Mouse (Mus musculus) kidney, adult 9 months (tissue): ENCODE results near the gene Ccdc88a.
"Not testable (repeated sequence)": the region's sequence is repeated elsewhere in the genome, so short reads cannot be mapped to it uniquely, and the experiment has no call there.

Experiments
- DNase-seq: peaks from one replicate; pipeline ENCODE4 v3.0.0; 2022

Ccdc88a gene

DNA sequence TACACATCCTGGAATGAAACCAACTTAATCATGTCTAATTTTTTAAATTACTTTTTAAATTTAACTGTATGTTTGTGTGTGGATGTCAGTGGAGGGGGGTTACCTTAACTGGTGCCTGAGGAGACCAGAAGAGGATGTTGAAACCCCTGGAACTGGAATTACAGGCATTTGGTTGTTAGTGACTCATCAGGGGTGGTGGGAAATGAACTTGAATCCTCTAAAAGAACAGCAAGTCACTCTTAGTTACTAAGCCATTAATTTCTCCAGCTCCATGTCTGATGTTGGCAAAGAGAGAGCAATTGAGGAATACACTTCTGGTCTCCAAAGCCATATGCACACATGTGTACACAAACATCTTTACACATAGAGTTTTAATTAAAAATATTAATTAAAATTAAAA lies 101.2 kb downstream of the Ccdc88a start:
- no peak for DNase-seq

GRCm38 (mm10) chr11:29493135-29493534 lies 119.7 kb downstream of the Ccdc88a start:
- no peak for DNase-seq

DNA sequence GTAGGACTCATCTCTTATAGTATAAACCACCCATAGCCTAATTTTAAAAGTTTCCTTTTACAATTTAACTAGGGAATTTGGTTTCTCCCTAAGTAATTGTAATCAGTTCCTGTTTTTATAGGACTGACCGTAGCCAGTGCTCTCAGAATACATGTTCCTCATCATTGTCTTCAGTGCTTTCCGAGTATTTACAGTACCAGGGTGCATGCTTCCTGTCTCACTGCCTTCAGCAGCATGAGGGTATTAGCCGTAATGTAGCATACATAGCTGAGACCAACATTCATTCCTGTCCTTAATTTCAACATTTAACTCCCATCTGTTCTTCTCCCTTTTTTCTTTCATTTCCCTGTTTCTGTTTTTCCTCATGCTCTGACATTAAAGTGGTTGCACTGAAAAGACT lies 123.5 kb downstream of the Ccdc88a start:
- DNase-seq, result no peak

GRCm38 (mm10) chr11:29503948-29504893 lies 130.8 kb downstream of the Ccdc88a start:
- DNase-seq, result no peak

- no peak for DNase-seq
These were observed 131.6 kb downstream of the Ccdc88a start for GRCm38 (mm10) chr11:29504899-29505625.

GRCm38 (mm10) chr11:29509421-29509820 lies 136.0 kb downstream of the Ccdc88a start:
- DNase-seq, result peak; percentile 46

DNA sequence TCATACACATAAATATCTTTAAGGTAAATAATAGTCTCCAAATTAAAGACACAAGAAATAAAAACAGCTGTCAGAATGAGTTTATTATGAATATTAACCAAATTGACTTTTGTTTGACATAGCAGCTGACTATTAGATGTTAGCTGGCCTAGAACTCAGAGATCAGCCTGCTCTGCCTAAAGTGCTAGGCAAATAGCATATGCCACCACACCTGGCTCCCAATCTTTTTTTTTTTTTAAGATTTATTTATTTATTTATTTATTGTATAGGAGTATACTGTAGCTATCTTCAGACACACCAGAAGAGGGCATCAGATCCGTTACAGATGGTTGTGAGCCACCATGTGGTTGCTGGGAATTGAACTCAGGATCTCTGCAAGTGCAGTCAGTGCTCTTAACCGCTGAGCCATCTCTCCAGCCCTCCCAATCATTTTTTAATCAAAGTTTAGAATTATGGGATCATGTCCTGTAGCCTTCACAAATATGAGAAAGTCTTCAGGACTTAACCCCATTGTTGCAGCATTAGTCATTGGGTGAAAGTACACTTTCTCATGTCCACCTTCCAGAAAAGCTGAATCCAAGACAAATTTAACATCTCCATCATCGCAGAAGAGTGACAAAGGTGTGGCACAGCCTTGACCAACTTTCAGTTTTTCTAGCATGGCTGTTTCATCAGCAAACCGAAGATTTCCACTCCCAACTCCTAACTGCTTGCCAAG lies 139.5 kb downstream of the Ccdc88a start:
- DNase-seq, result no peak

DNA sequence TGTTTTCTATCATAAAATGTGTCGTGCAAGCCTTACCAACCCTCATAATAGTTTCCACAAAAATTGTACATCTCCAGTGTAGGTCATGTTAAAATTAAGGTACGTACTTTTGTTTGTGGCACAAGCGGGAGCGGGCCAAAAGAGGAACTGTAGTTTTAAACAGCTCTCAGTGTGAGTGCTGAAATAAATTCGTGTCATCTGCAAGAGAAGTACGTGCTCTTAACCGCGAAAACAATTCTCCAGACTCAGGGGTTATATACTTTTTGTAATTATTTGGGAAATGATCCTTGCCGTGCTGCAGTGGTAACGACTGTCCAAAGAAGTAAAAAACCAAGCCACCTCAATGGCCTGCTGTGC lies 140.8 kb downstream of the Ccdc88a start:
- DNase-seq, result peak; percentile 17

GRCm38 (mm10) chr11:29514682-29515412 lies 141.4 kb downstream of the Ccdc88a start, which contains the start of gene Prorsd1:
Gene Prorsd1 (minus strand): TSS chr11:29515033.
- DNase-seq, result peak; percentile 94

DNA sequence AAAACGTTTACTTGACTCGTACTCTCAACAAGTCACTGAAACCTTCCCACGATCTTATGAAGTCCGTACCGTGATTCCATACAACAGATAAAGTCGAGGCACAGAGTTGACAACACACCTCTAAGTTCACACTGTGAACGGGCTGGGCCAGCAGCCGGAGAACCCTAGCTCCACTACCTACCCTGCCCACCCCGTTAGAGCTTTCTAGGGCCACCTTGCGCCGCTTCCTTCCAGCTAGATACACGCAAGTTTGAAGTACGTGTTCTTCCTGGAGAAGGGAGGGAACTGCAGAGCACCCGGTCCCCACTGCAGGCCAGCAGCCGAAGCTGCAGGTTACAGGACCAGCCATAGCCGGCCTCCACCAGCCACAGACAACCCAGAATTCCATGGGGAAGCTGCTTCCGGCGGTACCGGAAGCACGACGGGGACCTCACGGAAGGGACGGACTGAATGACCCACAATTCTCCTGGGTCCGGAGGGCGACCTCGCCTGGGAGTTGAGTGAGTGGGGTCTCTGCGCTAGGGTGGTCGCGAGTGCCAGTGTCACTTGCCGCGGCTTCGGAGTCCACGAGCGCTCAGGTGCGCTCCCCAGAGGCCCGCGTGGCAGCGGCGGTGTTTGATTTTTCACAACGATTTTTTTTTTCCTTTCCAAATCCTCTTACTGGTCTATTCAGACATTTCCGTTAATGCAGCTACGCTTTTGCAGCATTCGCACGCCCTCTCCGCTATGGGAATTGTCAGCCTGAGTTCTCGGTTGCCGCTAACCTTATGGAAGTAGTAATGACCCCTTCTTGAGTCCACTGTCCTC lies 152.7 kb downstream of the Ccdc88a start, which contains the start of gene Mtif2:
TSS of gene Mtif2 (plus strand) at position 421 of the 807 bp plus-strand sequence.
- DNase-seq, result peak; percentile 81

GRCm38 (mm10) chr11:29538201-29538600 lies 164.7 kb downstream of the Ccdc88a start:
- DNase-seq, result no peak

DNA sequence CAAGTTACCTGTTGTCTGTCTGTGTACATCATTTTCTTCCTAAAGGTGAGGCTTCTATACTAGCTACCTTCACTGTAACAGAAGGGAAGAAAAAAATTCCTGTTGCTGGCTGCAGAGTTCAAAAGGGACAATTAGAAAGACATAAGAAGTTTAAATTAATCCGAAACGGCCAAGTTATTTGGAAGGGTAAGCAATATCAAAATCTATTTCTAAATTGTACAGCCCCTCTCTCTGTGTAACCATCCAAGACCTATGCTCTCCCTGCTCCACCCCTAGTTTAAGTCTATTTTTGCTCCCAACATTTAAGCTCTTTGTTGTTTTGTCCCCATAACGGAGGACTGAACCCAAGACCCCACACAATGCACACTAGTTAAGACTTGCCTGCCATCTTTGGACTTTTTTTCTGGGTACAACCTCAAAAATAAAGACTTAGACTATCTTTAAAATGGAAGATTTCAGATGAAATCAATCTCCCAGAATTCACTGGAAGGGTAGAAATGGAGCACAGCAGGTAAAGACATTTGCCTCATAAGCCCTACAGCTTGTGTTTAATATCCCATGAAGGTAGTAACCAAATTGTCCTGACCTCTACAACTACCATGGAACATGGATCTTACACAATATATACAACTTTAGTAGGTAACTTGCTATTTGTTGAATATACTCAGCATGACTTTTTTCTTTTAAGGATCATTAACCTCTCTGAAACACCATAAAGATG lies 170.9 kb downstream of the Ccdc88a start:
- DNase-seq, result no peak

- DNase-seq, result not testable (repeated sequence)
These were observed 171.8 kb downstream of the Ccdc88a start for GRCm38 (mm10) chr11:29545150-29545752.

DNA sequence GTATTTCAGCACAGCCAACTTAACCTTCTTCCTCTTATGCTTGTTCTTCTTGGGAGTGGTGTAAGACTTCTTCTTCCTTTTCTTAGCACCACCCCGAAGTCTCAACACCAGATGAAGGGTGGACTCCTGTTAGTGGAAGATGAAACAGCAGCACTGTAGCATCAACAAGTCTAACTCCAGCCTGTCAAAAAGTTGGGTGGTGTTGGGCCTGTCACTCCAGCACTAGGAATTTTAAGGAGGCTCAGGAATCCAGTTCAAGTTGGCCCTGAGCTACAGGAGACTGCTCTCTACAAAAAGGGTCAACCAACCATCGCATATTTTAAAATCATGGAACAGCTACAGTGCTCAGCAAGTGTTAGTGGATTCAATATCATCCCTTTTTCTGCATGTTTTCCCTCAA lies 172.8 kb downstream of the Ccdc88a start:
- DNase-seq, result peak; percentile 12

DNA sequence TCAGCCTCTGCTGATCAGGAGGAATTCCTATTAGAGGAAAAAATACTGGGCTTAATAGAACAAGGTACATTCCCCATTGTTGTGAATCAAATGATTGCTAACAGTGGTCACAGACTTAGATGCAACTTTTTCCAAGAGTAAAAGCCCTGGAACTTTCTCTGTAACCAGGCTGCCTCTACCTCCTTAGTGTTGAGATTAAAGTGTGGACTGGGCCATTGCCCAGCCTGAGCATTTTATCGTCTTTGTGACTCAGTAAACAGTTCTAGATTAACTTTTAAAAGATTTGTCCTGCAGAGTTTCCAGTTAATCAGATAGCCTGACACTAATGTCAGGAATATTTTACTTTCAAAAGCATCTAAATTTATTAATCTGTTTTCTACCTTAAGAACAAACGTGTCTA lies 173.3 kb downstream of the Ccdc88a start:
- peak; percentile 6 for DNase-seq

GRCm38 (mm10) chr11:29547249-29547751 lies 173.8 kb downstream of the Ccdc88a start:
- DNase-seq, result no peak

GRCm38 (mm10) chr11:29547752-29548503 lies 174.5 kb downstream of the Ccdc88a start, which contains the start of the genes Clhc1 and Rps27a:
Gene Clhc1 (plus strand): TSS chr11:29547950.
Gene Rps27a (minus strand): TSS chr11:29548109.
- peak; percentile 94 for DNase-seq

DNA sequence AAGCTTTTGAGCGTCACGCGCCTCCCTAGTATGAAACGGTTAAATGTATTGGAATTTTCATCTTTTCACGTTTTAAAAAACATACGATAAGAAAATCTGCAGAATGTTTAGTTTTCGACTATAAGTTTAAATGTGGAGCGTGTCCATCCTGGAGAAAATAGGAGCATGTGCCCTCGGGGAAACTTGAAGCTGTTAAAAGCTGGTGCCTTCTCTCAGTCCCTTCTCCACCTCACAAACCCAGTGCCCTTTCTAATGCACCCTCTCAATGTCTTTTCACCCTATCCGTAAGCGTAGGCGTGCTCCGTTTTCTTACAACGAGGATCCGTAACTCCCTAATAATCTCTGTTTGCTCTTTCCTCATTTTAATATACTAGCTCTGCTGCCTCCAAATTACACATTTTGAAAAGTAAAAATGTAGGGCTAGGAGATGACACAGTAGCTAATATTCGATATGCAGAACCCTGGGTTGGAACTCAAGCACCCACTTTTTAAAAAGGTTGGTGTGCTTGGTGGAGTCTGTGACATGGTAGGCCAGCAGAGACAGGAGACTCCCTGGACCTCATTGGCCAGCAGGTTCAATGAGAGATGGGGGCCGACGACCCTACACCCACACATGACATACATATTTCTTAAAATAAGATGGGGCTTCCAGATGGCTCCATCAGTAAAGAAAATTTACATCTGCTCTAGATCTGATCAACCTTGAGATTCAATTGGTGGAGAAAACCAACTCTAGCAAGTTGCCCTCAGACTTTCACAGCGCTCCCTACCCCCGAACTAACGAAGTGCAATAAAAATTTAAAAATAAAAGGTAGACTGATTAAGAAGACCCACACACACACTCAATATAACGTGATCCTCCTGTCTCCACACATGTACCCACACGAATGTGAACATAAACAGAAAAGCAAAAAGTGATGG lies 175.3 kb downstream of the Ccdc88a start:
- DNase-seq, result no peak
